Mouse (Mus musculus) right cerebral cortex, postnatal 25 days (tissue): Measurements from ENCODE around the gene Syngr3.
"Not testable (repeated sequence)": the region's sequence is repeated elsewhere in the genome, so short reads cannot be mapped to it uniquely, and the experiment has no call there.

ENCODE experiments used
- DNase-seq: peaks from one replicate; pipeline ENCODE4 v3.0.0; 2022

Syngr3 gene

DNA sequence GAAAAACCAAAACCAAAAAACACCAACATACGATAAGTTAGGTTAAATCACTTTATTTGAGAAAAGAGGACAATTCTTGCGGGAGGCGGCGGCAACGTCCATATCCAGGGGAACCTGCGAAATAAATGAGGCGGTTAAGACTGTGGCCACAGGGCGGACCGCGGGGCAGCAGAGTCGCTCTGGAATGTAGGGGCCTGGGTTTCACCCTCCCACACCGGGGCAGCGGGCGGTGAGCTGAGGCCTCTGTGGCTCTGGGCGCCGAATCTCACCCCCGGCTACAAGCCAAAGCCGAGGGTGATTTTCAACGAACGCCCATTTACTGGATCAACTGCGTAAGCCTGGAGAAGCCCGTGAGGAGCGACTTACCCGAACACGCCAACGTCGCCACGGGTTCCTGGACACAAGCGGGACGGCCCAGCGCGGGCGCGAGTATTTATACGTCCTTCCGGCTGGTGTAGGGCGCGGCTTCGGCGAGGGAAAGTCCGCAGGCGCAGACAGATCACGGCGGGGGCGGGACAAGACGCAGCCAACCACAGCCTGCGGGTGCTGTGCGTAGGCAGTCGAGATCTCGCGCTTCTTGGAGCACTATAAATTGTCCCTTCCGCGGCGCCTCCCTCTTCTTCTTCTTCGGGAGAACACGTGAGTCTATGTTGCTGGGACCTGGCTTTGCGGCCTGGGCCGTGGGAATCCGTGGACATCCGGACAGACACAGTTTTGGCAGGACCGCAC, 29.9 kb upstream of the Syngr3 start:
- DNase-seq: peak; percentile 98

DNA sequence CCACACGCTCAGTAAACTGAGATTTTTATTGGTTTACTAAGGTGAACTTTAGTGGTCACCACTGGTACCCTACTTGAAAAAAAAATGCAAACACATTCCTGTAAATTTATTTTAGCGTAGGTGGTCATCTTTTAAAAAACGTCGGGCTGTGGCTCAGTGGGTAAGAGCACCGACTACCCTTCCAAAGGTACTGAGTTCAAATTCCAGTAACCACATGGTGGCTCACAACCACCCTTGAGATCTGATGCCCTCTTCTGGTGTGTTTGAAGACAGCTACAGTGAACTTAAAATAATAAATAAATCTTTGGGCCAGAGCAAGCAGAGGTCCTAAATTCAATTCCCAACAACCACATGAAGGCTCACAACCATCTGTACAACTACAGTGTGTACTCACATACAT, 29.2 kb upstream of the Syngr3 start:
- DNase-seq: not testable (repeated sequence)

- DNase-seq: no peak
These were observed 28.2 kb upstream of the Syngr3 start, which contains the start of the genes Rnf151 and Rps2 for GRCm38 (mm10) chr17:24717943-24718342. Rnf151 (minus strand) TSS chr17:24718063. Rps2 (plus strand) TSS chr17:24718116.

- no peak for DNase-seq
These were observed 26.5 kb upstream of the Syngr3 start for GRCm38 (mm10) chr17:24716166-24716682.

DNA sequence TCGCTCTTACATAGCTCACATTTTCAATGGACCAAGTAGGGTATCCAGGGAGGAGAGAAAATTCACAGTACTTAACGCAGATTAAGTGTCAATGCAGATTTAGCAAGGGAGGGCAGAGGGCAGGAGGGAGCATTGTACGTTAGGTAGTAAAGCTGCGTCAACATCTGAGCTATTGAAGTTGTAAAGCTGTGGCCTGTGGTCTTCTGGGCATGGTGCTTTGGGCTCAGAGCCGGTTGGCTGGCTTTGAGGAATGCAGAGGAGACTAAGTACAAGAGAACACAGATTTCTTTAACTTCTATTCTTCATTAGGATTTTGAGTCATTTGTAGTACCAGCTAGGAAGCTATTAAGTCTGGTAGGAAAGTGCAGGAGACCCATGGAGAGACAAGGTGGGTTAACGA, 25.8 kb upstream of the Syngr3 start:
- no peak for DNase-seq

DNA sequence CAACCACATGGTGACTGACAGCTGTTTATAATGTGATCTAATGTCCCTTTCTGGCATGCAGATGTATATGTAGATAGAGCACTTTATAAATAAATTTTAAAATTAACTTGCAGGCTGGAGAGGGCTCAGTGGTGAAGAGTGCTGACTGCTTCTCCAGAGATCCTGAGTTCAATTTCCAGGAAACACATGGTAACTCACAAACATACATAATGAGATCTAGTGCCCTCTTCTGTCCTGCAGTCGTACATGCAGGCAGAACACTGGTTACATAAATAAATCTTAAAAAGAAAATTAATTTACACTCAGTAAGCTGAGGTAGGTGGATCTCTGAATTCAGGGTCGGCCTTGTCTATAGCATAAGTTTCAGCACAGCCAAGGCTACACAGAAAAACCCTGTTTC, 18.9 kb upstream of the Syngr3 start:
- DNase-seq: no peak

DNA sequence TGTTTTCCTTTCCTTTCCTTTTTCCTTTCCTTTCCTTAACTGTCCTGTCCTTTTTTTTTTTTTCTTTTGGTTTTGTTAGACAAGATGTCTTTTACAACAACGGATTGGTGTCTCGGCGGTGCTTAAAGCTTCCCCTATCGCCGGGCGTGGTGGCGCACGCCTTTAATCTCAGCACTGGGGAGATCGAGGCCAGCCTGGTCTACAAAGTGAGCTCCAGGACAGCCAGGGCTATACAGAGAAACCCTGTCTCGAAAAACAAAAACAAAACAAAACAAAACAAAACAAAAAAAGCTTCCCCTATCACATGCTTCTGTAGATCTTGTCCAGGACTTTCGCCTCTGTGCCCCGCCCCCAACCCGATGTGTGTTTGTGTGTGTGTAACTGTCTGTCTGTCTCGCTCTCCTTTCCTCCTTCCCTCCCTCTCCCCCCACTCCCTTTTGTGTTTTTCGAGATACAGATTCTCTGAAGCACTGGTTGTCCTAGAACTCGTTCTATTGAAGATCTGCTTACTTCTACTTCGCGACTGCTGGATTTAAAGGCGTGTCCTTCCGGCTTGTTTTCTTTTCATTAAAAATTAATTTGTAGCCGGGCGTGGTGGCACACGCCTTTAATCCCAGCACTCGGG, 18.2 kb upstream of the Syngr3 start:
- DNase-seq: no peak

DNA sequence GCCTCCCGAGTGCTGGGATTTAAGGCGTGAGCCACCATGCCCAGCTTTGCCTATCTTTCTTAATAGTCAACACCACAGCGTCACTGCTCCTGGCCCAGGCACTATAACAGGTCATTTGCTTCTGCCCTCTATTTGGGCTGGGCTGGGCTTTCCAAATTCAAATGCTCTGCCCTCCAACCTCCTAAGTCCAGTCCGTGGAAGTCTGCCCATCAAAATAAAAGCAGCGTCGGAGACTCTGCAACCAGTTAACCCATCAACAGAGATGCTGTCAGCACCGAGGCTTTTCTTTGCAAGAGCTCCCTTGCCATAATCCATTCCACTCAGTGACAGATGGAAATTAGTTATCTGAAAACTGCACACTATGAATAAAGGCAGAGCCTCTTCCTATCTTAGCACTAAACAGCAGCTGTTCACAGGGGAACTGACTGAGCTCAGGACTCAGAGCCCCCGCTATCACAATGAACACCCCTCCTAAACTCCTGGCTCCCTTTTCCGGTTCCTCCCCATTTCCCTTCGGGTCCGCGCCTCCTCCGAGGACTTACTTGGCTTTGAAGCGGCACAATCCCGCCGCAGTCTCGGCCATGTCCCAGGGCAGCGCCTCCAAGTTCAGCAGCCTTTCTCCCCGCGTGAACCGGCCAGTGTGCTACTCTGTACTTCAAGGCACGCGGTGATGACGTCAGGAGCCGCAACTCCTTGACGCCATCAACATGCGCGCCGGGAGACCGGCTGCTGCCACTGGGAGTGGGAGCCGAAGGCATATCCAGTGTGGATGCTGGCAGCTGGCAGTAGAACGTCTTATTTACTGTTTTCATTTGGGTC, 17.4 kb upstream of the Syngr3 start, which contains the start of gene Tbl3:
Gene Tbl3, minus strand, starts transcription at position 679 of the 819 bp plus-strand sequence.
- peak; percentile 96 for DNase-seq

GRCm38 (mm10) chr17:24705821-24706220, 16.1 kb upstream of the Syngr3 start:
- no peak for DNase-seq

DNA sequence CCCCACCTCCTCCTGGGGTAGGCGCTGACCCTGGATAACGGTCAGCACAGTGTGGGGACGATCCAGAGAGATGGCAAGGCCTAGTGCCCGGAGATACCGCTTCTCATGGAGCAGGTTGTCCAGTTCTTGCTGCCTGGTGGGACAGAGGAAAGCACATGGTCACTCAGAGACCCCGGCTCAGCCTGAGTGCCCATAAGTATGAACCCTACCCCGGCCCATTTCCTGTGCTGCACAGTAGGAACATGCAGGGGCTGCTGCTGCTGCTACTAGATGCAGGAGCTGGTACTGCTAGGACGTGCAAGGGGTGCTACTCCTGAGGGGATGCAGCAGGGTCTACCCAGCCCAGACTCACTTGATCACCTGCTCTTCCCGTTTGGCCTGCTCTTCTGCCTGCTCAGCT, 11.5 kb upstream of the Syngr3 start:
- no peak for DNase-seq

DNA sequence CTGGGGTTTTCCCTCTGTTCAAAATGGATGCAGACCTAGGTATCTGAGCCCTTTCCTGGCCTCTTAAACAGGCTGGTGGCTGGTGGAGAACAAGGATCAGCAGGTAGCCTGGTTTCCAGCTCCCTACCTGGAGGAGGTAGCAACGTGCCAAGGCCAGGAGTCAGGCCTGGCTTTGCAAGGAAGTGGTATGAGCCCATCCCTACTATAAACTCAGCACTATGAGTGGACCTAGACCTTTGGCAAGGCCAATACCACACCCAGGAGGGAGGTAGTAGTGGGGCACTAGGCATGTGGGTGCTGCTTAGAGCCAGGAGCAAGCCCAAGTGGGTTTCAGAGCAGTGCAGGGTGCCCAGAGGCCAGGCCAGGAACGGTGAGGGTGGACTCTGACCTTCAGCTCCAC, 9.7 kb upstream of the Syngr3 start:
- DNase-seq: no peak

GRCm38 (mm10) chr17:24698715-24699114, 9.0 kb upstream of the Syngr3 start:
- no peak for DNase-seq

DNA sequence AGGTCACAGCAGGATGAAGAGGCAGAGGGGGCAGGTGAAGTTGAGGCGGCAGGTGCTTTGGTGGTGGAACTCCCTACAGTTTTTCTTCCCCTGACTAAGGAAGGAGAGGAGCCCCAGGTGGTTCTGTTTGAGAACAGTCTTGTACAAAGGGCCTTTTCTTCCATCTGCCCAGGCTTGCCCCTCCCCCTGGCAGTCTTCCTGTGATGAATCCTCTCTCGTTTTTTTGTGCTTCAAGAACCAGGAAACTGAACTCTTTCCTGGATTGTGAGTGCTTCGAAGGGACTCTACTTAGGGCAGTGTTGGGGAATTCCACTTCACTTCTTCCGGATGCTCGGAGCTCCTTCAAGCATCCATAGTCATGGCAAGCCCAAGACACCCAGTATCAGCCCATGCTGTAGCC, 8.2 kb upstream of the Syngr3 start:
- no peak for DNase-seq

- DNase-seq: peak; percentile 87
These were observed 6.4 kb upstream of the Syngr3 start, which contains the start of the genes Gfer and Noxo1 for GRCm38 (mm10) chr17:24696011-24696697. Gfer (minus strand) TSS chr17:24696156. Noxo1 (plus strand) TSS chr17:24696234.

GRCm38 (mm10) chr17:24695326-24696010, 5.7 kb upstream of the Syngr3 start:
- DNase-seq: no peak

DNA sequence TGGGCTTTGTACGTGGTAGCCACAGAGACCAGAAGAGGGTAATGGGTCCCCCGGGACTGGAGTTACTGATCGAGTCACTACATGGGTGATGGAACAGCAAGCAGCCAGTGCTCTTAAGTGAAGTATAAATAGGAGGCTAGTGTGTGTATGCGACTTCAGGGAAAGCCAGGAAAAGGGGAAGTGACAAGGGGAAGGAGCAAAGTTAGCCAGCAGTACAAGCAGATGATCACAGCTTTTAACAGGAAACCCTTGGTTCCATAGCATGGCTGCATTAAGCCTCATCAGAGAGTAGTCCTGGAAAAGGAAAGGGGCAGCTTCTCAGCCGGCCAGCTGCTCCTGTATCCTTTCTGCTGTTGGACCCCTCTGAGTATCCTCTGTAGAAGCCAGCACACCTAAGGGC, 2.6 kb upstream of the Syngr3 start:
- DNase-seq: no peak

DNA sequence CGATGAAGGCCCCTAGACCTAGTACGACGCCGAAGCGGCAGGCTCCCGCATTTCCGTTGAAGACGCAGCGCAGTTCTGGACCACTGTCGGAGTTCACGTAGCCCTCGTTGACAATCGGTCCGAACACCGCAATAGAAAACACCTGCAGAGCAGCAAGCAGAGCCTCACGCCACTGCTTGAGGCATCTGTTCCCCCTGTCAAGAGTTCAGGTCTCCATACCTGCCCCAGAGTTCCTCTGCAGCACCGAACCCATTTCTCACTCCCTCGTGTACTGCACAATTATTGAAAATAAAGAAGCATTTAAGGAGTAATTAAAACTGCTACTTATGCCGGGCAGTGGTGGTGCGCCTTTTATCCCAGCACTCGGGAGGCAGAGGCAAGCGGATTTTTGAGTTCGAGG, 2.2 kb downstream of the Syngr3 start:
- DNase-seq: no peak

GRCm38 (mm10) chr17:24687146-24687595, 2.6 kb downstream of the Syngr3 start:
- no peak for DNase-seq

DNA sequence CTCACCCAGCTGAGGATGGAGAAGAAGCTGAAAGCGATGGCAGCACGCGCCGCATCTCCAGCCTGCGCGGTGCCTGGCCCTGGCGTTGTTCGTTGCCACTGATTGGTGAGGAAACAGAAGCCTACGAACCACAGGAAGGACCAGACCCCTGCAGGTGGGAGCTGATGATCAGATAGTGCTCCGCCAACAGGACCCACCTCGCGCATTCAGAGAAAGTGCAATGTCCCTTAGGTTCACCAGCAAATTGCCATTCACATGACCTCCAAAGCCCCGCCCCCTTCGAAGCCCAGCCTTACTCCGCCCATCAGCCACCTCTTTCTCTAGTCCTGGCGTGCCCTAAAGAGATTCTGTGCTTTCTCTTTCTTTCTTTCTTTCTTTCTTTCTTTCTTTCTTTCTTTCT, 3.2 kb downstream of the Syngr3 start:
- no peak for DNase-seq

GRCm38 (mm10) chr17:24677500-24678080, 12.2 kb downstream of the Syngr3 start:
- no peak for DNase-seq

- no peak for DNase-seq
These were observed 12.9 kb downstream of the Syngr3 start for GRCm38 (mm10) chr17:24676877-24677276.

DNA sequence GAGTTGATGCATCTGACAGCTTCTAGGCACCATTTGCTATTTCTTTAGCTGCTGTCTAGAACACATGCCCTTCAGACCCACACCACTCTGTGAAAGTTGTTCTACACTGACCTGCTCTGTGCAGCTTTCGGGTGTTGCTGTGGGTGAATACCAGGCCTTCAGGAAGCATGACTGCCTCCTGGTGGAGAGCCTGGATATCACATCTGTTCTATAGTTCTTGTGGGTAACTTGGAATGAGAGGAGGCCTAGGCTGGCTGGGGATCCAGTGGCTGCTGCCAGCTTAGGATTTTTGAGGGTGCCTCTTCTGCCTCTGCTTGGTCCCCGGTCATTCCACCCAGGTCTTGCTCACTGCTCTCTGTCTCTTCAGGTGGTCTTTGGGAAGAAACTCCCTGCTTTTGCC, 13.6 kb downstream of the Syngr3 start:
- DNase-seq: no peak
